Mouse (Mus musculus) C2C12 (cell line): ENCODE measurements around the gene Ap1ar.

Experiments
- CEBPB ChIP-seq: IDR thresholded peaks from one replicate; pipeline ENCODE4 v1.6.1; 2011; ENCODE audit warnings: low read depth, mild to moderate bottlenecking, control low read depth, moderate library complexity
- CTCF ChIP-seq: IDR thresholded peaks from one replicate; pipeline ENCODE4 v1.5.1; 2011; ENCODE audit not compliant: control insufficient read depth, insufficient read depth, insufficient read length
- FOSL1 ChIP-seq: IDR thresholded peaks from one replicate; pipeline ENCODE4 v1.8.0; 2011; ENCODE audit warnings: mild to moderate bottlenecking, low read length; ENCODE audit not compliant: poor library complexity, insufficient read depth, severe bottlenecking
- MAX ChIP-seq: IDR thresholded peaks from one replicate; pipeline ENCODE4 v1.6.1; 2011; ENCODE audit warnings: mild to moderate bottlenecking, control low read depth
- MYOD1 ChIP-seq: IDR thresholded peaks from one replicate; pipeline ENCODE4 v1.6.1; 2011; ENCODE audit warnings: low read depth; ENCODE audit not compliant: control insufficient read depth, insufficient read length
- USF1 ChIP-seq: IDR thresholded peaks from one replicate; pipeline ENCODE4 v1.6.1; 2011; ENCODE audit warnings: low read depth, mild to moderate bottlenecking, control low read depth, moderate library complexity

- no peak for TF ChIP-seq CTCF
- TF ChIP-seq MAX = no peak
- TF ChIP-seq USF1 = no peak
- TF ChIP-seq MYOD1 = no peak
- no peak for TF ChIP-seq FOSL1
- TF ChIP-seq CEBPB = no peak
These were observed 16.3 kb upstream of the Ap1ar start for GRCm38 (mm10) chr3:127853431-127854206.
